Mouse (Mus musculus) lung, postnatal 36 days (tissue): ENCODE data around the gene Cacna1e.

Experiments
- DNase-seq: peaks from one replicate; pipeline ENCODE4 v3.0.0; 2022; ENCODE audit warnings: mixed read lengths

Gene Cacna1e

DNA sequence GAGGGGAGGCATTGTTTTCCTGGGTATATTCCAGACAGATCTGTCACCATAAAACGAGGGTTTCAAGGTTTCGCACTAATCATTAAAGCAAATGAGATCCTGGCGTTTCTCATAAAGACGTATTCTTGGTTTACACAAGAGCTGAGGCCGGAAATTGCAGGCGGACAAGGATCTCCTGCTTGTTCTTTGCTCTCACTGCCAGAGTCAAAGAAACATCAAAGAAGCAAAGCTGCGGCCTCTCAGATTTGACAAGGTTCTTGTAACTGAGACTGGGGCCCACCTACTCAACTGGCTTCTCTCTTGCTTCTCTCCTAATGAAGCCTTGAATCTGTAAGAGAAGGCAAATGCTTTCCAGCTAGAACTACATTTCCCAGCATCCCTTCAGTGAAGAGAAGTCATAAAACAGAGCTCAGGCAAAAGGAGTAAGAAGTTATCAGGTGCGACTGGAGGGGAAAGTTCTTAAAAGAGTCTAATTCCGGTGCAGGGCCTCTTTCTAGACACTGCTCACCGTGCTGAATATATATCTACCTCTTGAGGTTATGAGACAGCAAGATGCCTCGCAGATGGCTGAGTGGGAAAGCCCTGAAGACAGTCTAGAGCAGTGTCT, 104.3 kb downstream of the Cacna1e start:
- DNase-seq = no peak

DNA sequence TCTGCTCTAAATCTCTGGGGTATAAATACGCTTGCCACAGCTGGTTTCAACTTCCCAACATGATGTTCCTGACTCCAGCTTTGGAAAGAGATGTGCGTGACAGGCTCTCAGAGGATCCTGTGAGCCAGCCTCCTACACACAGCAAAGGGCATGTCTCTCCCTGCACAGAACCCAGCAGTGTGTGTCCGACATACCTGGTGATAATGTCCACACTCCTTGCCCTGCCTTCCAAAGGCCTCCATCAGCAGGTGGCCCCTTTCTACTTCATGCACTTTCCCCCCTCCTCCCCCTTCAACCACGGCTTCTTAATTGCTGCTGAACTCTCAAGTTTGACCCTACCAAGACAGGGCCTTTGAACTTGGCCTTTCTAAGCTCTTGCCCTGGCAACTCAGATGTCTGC, 108.0 kb downstream of the Cacna1e start:
- no peak for DNase-seq

DNA sequence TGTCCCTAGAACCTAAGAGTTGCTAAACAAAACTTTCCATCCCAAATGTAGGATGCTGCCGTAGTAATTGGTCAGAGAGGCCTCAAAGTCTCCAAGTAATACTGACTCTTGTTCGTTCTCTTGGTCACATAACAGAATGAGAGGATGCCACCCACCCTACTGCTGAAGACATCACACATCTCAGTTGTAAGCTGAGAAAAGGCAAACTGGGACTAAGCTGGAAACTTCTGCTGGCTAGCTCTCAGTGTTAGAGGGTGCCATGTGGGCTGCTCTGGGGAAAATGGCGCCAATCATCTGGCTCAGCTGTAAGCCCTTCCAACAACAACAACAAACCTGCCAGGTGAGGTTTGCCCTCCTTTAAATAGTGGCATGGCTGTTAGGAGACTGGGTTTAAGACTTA, 109.8 kb downstream of the Cacna1e start:
- no peak for DNase-seq

DNA sequence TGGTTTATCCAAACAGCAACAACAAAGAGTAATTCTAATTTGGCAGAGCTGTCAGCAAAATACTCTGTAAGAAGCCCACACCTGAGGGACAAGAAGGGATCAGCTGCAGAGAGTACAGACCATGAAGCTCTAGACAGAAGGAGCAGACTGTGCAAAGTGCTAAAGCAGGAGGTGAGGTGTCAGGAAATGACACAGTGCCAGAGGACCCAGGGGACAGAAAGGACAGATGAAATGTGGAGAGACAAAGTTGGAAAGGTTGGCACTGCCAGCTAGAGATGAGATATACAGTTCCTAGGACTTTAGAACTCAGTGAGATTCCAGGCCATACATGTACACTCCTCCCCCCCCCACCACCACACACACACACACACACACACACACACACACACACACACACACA, 113.2 kb downstream of the Cacna1e start:
- no peak for DNase-seq

DNA sequence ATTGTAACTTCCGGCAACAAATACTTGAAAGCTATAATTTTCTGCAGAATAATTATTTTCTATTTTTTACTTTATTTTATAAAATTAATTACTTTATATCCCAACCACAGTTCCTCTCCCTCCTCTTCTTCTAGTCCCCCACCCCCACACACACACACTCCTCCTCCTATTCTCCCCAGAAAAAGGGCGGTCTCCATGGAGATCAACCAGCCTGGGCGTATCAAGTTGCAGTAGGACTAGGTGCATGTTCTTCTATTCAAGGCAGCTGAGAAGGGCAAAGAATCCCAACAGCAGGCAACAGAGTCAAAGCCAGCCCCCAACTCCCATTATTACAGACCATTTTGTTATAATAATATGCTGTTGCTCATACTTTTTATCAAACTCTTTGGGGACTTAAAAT, 113.8 kb downstream of the Cacna1e start:
- no peak for DNase-seq

DNA sequence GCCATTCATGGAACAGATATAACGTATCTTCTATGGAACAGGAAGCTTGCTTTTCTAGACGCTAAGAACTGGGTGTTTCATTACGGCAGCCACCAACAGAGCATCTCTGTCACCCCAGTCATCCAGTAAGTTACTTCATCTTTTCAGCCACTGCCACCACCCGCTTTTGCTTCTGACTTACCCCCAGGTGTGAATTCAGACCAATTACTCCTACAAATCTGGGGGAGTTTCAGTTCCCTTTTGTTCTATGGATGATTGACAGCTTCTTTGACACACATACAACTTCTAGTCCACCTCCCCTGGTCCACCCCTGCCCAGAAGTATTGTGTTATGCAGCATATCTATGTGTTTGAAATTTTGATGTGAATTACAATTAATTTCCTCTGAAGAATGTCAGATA, 121.2 kb downstream of the Cacna1e start:
- no peak for DNase-seq

DNA sequence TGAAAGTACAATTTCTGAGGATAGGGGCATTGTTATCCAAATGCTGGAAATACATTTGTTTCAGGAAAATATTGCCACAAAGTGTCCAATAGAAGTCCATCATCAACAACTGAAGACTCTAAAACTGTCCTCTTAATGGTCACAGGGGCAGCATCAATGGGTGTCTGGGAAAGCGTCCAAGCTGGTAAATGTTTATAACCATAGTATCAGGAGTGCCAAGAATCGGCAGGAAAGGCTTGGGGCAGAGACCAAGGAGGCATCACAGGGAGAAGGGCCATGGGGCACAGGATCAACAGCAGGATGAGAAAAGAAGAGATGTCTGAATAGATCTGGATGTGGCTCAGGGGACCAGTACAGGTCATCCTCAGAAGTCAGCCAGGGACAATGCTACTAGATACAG, 132.2 kb downstream of the Cacna1e start:
- no peak for DNase-seq

DNA sequence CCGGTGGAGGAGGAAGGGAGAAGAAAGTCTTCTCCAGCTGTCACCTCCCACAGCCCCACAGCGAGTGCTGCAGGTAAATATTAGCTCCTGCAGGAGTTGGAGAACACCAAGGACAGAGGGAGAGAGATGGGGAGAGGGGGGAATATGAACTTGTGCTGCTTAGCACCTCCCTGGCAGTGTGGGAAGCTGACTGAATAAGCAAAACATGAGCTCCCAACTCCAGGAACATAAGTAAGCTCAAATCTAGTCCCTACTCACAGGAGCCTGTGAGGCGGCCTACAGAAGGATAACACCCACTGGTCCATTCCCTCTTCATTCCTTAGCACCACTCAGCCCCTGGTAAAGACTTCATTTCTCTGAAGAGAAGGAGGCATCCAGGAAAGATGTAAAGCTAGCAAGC, 135.8 kb downstream of the Cacna1e start:
- DNase-seq = no peak

DNA sequence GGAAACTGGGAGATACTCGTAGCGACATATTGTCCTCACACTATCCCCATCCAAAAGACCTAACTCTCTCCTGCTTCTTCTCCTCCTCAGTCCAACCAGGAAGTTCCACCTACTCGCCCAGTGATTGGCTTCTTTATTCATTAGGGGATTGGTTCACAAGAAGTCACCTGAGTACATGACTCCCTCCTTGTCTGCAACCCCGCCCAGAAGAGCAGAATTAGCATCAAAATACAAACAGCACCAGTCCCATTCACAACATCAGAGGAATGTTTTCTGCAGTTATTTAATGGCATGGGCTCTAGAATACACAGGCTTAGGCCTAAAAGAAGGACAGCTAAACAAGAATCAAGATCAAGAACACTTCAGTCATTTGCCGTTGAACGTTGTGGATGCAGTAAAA, 139.1 kb downstream of the Cacna1e start:
- DNase-seq = no peak

DNA sequence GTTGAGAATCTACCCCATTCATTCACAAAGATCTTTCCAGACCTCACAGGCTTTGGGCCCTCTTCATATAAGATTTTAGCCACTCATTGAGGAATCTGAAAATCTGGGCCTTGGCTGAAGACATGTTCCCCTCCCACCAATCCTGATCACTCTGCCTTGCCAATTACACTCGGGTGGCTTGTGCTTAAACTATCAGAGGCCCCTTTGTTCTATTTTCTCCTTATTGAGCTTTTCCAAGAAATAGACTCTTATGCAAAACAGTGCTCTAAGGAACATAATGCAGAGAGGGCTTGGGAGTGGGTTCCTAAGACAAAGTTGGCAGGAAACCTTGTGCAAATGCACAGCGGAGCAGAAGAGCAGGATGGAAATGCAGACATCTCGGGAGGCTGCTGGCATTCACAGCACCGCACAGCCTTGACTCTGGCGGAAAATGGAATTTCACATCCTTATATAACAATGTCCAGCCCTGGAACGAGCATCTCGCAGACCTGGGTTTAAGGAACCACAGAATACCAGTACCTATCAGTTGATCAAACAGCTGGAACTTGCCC, 153.8 kb downstream of the Cacna1e start:
- no peak for DNase-seq

DNA sequence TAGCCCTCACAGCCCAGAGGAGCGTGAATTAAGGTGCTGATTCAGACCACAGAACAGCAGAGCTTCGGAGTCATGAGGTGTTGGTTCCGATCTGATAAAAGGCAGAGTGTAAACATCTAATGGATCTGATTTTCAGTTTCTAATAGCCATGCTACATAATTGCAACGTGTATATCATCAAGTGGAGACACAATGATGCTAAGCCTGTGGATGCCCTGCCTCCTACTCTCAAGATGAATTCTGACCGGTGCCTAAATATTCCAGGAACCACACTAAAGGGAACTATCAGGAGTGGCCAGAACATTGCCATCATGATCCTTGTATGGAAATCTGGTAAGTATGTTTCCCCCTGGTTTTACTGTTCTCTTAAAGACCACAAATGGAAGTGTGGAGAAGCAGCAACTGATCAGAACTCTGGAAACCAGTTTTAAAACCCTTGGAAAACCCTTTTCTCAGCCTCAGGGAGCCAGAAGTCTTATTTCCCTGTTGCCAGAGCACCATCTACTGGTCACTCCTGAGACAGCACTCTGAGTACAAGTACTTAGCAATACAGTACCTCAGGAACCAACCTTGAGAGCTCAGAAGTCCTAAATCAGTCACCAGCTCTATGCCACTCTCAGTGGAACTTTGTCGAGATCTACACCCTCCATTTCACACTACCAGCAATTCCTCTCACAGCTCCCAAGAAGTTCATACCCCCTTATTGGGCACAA, 154.9 kb downstream of the Cacna1e start:
- DNase-seq = peak; percentile 81

DNA sequence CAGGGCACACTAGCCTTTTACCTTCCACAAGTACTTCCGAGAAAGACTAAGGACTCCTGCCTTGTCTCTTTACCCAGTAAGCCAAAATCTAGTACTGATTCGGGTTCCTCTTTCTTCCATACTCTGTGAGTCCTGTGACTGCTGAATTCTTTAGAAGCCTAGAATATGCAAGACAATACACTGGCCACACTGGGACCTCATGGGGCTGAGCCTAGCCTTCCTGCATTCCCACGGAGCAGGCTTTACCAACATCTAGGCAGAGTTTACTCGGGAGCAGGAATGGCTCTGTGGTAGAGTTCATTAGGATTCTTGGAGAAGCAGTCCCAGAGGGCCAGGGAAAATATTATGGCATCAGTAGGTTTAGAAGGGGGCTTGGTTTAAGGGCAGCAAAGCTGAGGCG, 155.6 kb downstream of the Cacna1e start:
- DNase-seq = no peak

DNA sequence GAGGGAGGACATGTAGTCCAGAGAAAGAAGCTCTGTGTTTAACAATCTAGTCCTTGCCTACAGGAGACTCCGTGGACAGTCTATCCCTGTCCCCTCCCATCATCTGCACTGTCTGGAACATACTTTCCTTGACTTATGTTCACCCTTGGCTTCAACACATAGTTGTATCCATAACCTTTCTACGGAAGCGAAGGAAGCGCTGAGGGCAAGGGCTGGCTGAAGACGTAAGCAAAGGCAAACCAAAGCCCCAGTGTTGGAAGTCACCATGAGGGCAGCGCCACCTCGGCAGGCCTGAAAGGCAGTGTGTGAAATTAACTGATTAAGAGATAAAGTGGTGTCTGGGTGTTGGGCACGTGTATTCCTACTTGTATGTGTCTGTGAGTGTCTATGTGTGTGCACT, 156.6 kb downstream of the Cacna1e start:
- DNase-seq = no peak

DNA sequence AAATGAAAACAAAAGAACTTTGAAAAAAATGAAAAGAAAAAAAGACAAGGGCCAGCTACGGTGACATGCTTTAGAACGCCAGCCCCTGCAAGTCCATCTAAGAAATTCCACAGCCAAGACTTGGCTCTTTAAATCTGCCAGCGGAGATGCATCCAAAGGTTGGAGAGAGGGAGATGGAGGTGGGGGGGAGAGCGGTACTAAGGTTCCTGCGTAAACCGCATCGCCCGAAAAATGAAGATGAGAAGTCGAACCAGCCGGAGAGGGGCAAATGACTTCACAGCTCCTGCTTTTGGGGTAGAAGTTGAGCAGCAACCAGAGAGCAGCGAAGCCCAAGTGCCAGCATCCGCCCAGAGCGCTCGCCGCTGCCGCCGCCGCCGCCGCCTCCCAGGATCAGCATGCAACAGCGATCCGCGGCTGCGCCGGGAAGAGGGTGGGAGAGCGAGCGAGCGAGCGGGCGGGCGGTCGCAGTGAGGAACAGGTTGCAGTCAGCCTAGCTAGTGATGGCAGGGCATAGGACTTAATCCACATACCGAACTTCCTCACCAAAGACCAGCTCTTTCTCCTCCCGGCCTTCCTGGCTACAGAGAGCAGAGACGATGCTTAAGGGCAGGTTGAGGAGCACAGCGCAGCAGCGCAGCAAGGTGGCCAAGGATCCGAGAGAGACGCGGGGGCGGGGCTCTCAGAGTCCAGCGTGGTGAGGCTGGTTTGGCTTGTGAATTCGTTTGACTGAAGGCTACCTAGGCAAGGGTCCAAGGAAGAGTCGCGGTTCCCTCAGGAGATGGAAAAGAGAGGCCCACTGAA, 157.7 kb downstream of the Cacna1e start:
- no peak for DNase-seq

DNA sequence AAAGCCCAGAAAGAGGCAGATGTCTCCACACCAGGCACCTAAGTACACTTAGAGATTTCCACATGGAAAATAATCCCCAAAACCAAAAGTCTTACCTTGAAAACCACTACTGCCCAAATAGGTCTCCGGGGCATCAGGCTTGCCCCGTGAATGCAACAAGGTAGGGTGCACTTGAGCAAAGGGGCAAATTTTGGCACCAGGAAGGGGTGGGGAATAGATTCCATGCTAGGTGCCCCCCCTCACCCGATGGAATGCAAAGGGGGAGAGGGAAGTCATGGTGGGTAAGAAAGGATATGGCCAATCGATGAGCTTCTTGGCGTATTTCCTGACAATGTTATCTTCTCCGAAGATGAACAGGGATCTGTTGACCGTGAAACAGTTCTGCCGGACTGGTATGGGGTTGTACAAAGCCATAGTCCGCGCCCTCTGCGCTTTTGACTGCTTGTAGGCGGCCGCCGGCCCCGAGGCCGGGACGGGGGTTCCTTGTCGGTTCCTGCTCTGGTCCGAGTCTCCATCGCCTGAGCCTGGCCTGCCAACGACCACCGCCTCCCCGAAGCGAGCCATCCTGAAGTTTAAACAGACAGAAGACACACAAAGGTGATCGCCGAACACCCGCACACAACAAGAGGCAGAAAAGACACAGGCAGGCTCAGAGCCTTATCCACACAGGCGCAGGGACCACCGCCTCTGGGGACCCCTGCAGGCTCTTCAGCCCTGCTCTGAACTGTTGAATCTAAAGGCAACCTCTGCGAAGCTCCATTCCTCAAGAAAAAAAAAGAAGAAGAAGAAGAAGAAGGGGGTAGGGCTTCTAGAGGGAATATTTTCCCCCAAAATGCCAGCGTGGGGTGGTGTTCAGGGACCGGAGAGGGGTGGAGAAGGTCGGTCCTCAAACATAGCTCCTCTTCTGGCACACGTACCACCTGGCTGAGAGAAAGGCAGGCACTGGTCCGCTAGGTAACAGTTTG, 158.7 kb downstream of the Cacna1e start:
- DNase-seq = no peak

DNA sequence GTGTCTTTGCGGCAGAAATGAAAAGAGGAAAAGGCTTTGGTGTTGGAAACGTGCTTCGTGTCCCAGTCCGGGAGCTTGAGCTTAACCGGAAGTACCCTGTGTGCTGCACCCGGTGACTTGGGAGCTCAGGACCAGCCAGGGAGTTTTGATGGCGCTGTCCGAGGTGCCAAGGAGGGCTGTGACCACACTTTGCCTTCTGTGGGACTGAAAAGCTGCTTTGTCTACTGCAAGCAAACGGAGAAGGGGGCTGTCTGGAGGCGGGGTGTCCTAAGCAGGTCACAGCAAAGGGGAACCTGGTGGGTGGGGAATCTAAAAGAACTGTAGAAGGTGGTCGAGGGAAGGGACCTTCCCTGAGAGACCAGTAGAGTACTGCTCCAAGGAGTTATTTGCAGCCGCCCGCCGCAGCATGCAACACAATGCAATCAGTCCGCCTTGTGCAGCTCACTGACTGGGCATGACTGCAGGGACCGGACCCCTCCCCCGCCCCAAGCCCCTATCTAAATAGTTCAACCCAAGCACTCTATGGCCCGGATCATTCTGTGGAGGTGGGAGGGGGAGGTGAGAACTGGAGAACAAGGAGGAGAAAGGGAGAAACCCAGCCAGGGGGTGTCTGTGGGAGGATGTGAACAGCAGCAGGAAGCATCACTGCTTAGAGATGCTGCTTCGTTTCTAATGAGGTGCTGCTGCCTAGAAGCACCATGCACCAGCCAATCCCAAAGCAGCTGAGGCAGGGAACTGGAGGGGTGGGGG, 160.6 kb downstream of the Cacna1e start:
- DNase-seq = no peak

DNA sequence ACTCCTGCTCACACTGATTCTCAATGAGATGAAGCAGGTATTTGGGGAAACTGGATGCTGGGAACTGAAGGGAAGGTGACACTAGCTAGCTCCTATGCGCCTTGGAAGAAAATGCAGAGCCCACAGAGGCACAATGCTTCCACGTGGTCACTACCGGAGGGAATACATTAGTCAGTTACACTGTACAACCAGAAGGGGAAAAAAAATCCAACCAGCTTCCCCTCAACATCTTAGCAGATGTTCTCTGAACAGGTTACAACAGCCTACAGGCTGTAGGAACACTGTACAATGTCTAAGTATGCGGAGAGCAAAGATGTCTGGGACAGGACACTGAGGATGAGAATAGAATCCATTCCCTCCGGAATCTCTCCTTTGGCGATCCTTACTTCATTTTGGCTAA, 161.2 kb downstream of the Cacna1e start:
- no peak for DNase-seq

DNA sequence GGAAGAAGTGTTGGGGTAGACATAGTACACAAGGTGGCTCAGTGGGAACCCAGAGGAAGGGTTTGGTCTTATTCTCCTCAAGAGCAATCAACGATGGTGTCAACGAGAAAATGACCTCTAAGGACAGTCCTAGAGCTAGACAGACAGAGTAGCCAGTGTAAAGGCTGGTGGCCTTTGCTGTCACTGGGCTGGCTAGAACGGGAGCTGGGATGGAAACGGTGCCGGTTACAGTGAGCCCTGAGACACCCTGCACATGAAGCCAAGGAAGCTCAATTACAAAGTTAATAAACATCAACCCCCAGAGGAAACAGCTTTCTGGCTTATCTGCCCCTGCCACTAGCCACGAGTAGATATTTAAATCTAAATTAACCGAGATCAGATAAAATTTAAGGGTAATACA, 168.7 kb downstream of the Cacna1e start:
- no peak for DNase-seq

DNA sequence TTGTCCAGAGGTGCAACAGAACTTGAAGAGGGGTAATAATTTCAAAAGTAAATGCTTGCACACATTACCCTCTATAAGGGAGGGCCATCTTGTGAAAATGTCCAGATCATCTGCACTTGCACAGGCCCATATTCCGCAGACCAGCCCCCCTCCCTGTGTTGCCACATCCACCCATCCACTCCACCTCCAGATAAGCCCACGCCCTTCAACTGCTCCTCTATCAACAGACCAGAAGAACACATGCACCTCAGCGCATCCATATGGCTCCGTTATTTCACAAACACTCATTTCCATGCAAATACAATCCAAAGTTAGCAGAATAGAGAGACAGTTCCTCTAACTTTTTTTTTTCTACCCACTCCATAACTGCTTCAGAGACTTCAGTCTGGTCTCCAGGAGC, 171.6 kb downstream of the Cacna1e start:
- no peak for DNase-seq

DNA sequence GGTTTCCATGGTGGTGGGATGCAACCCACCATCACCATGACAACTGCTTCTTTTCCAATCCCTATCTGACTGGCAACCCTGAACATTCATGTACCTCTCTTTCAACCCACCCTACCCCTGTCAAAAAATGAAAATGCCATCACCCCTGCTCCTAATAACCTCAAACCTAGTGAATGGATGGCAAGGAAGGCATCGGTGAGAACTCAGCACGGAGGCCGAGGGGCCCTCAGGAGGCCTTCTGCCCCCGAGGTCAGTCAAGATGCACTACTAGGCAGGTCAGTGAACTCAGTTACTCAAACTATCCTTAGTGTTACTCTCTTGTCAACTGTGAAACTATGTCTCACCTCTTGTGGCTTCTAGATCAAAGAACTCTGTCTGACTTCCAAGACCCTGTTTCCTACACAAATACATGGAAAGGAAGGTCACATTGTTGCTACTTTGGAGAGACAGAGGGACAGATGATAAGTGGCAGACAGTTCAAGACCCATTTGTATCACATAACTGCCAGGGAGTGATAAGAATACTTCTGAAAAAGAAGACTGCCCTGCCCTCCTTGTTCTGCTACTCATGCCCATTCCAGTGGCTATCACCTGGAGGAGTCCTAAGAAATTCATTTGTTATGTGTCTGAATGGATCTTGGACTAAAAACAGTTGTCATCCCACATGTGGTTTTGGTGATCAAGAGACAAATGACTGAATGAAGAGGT, 176.6 kb downstream of the Cacna1e start:
- no peak for DNase-seq

DNA sequence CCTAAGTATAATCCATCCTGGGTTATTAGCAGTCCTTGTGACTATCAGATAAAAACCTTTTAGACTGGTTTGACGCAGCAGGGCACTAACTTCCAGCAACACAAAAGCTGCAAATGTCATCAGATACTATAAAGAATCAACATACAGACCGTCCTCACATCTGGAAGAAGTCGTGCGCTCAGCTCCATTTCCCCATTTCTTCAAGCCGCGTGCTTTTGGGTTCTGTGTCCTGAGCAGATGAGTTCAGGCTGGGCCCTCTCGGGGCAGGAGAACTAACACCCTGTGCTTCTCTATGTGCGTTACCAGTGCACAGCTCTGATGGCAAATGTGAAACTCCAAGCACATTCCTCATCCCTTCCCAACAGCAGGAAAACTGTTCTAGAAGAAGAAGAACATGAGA, 177.3 kb downstream of the Cacna1e start:
- DNase-seq = no peak
